ENCODE assay signal across 8 mouse cellular contexts in the genomic region with DNA sequence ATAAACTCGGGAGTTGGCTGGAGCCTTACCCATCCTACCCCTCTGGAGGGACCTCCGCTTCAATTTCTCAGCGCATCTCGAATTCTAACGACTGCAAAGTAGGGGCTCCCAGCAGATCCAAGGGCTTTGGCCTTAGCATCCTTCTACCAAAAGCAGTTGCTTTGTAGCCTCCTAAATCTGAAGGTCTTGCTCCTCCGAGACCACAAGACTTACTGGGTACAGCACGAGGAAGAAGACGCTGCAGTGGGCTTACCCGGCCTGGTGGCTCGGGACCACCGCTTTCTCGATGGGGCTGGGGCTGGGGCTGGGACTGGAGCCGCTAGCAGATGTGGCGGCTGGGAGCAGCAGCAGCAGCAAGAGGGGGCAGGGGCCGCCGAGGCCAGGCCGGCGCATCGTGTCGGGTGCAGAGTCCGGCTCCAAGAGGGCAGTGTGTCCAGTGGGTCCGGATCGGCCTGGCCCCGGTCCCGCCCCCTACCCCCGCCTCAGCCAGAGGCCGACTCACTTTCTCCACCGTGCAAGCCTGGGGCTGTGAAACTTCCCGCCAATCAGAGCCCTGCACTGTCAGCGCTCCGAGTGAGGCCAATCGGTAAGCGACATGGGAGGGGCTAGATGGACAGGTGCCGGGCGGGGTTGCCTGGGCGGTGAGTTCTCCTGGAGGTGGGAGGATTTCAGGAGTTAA. TPM values are rescaled to one million over a fixed set of nuclear protein-coding genes. Genes with fewer than 3 reads are reported as not detected.
A peak's percentile ranks its signal among the peaks of the same experiment; 100 is the strongest.
DNase-seq lines count a peak whose midpoint lies in the region; ATAC-seq and TF ChIP-seq lines count a peak whose summit lies in the region.

A gene (minus strand): TSS at position 518 of the 679 bp plus-strand sequence.

- peak within 1 kb of the TSS; percentile 40; the same call in 1 of the 2 replicates for H3K9ac ChIP-seq in kidney, embryonic 14.5 days (ENCODE audit: low read depth, low read length)
- no peak within 1 kb of the TSS for H3K9ac ChIP-seq in liver, embryonic 14.5 days (replicated peaks)

- H3K27ac ChIP-seq in heart, embryonic 10.5 days = peak within 1 kb of the TSS; percentile 56; the same call in 1 of the 2 replicates
- H3K27ac ChIP-seq in kidney, embryonic 14.5 days (ENCODE audit: low read depth, low read length) = no peak within 1 kb of the TSS
- no peak within 1 kb of the TSS for H3K27ac ChIP-seq in liver, embryonic 14.5 days

- under 1% methylated on average over 36 of the region's 36 CpGs for WGBS in heart, embryonic 10.5 days
- WGBS in kidney, embryonic 14.5 days = 2% methylated on average over 35 of the region's 36 CpGs
- WGBS in liver, embryonic 14.5 days (ENCODE audit: insufficient replicate concordance) = 1% methylated on average over 36 of the region's 36 CpGs

- H3K9me3 ChIP-seq in heart, embryonic 10.5 days = no peaks in the 10 kb centered on the region
- no peaks in the 10 kb centered on the region for H3K9me3 ChIP-seq in kidney, embryonic 14.5 days (ENCODE audit: control insufficient read depth, low read length)
- H3K9me3 ChIP-seq in liver, embryonic 14.5 days (ENCODE audit: control insufficient read depth, low read length) = no peaks in the 10 kb centered on the region

- no peak for TF ChIP-seq EP300 in liver, embryonic 14.5 days (IDR thresholded peaks at IDR 0.05; ENCODE audit: low read depth)

- ATAC-seq in kidney, embryonic 14.5 days (ENCODE audit: low FRiP score, low TSS enrichment) = peak; percentile 71
- peak; percentile 72 for ATAC-seq in liver, embryonic 14.5 days (ENCODE audit: insufficient read depth)

- TF ChIP-seq CTCF in liver, embryonic 14.5 days (IDR thresholded peaks at IDR 0.05; ENCODE audit: low read depth) = no peak

- H3K36me3 ChIP-seq in heart, embryonic 10.5 days = peaks cover 8% of the 10 kb centered on the region
- peaks cover 4% of the 10 kb centered on the region; the same call in 1 of the 2 replicates for H3K36me3 ChIP-seq in kidney, embryonic 14.5 days (ENCODE audit: control insufficient read depth, insufficient read depth, low read length)
- no peaks in the 10 kb centered on the region for H3K36me3 ChIP-seq in liver, embryonic 14.5 days (replicated peaks; ENCODE audit: control insufficient read depth, insufficient read depth, low read depth)

- H3K27me3 ChIP-seq in heart, embryonic 10.5 days (ENCODE audit: insufficient read depth, poor library complexity, severe bottlenecking) = peaks cover 77% of the 10 kb centered on the region
- peaks cover 66% of the 10 kb centered on the region for H3K27me3 ChIP-seq in kidney, embryonic 14.5 days (ENCODE audit: control insufficient read depth, insufficient read depth, low read length)
- H3K27me3 ChIP-seq in liver, embryonic 14.5 days (ENCODE audit: control insufficient read depth, insufficient read depth, low read length) = peaks cover 74% of the 10 kb centered on the region

- H3K4me1 ChIP-seq in heart, embryonic 10.5 days = peaks cover 47% of the 10 kb centered on the region
- peaks cover 32% of the 10 kb centered on the region for H3K4me1 ChIP-seq in kidney, embryonic 14.5 days (ENCODE audit: control insufficient read depth, insufficient read depth, low read length)
- H3K4me1 ChIP-seq in liver, embryonic 14.5 days (replicated peaks; ENCODE audit: control insufficient read depth in 2 of 2, insufficient read depth in 2 of 2, low read length in 1 of 2) = no peaks in the 10 kb centered on the region

- H3K4me3 ChIP-seq in heart, embryonic 10.5 days = peak within 1 kb of the TSS; percentile 58
- H3K4me3 ChIP-seq in kidney, embryonic 14.5 days (ENCODE audit: low read length) = peak within 1 kb of the TSS; percentile 37
- no peak within 1 kb of the TSS for H3K4me3 ChIP-seq in liver, embryonic 14.5 days (ENCODE audit: insufficient read depth in 1 of 2, low read depth in 2 of 2, low read length in 2 of 2)

- peak; percentile 42 for DNase-seq in right cerebral cortex, postnatal 14 days
- no peak for DNase-seq in right cerebral cortex, postnatal 25 days
- DNase-seq in embryo, embryonic 11 days = peak; percentile 86
- peak; percentile 90 for DNase-seq in heart, embryonic 10.5 days (ENCODE audit: low spot score)
- DNase-seq in liver, embryonic 14.5 days (ENCODE audit: low read depth in 3 of 3, low spot score in 3 of 3) = peak in 1 of 3 experiments; percentile 27
- DNase-seq in retina, postnatal 1 day = peak; percentile 80
- no peak for DNase-seq in frontal cortex, postnatal 14 days (ENCODE audit: low spot score in 2 of 2)

- peak within 1 kb of the TSS; percentile 66 for H3K4me2 ChIP-seq in kidney, embryonic 14.5 days (replicated peaks; ENCODE audit: low read depth, low read length)
- H3K4me2 ChIP-seq in liver, embryonic 14.5 days (ENCODE audit: low read depth) = peak within 1 kb of the TSS; percentile 45

RNA-seq across cellular contexts. Expression of the gene that starts here (rescaled TPM):
- 19.2 and 23.6 TPM in 2 replicates for polyA plus RNA-seq in heart, embryonic 10.5 days (2016; fragmentation: Nextera tagmentation; extraction: Ambion mirVana)
- polyA plus RNA-seq in kidney, embryonic 14.5 days (2014; fragmentation: Nextera tagmentation; extraction: Ambion mirVana) = 23.4 and 26.0 TPM in 2 replicates
- 5.2 and 5.5 TPM in 2 replicates for polyA plus RNA-seq in liver, embryonic 14.5 days (2012; rRNA removed)
- polyA plus RNA-seq in liver, embryonic 14.5 days (2014; fragmentation: Nextera tagmentation; extraction: Ambion mirVana) = 2.5 and 3.0 TPM in 2 replicates

Comparison
In these comparisons a context has a peak if more than half of its experiments do, and no peak if none do; other contexts are left out.
1. DNase-seq: peak in right cerebral cortex, postnatal 14 days (single experiment), embryo, embryonic 11 days (single experiment), heart, embryonic 10.5 days (single experiment) and retina, postnatal 1 day (single experiment); none in right cerebral cortex, postnatal 25 days (single experiment) and frontal cortex, postnatal 14 days (0 of 2).
2. H3K4me3 ChIP-seq: peak in heart, embryonic 10.5 days (single experiment) and kidney, embryonic 14.5 days (single experiment); none in liver, embryonic 14.5 days (0 of 2).